Mouse (Mus musculus) kidney, embryonic 14.5 days (tissue): ENCODE measurements around the gene Zfp827. TPM values are rescaled to one million over a fixed set of nuclear protein-coding genes. Genes with fewer than 3 reads are reported as not detected.

Experiments
- ATAC-seq: fragments of 200-750 bp; cut with Nextera tagmentation; 2 replicates; pipeline ENCODE4 v1.8.0; 2017; ENCODE audit warnings: moderate number of reproducible peaks, mild to moderate bottlenecking, moderate TSS enrichment, moderate library complexity; ENCODE audit not compliant: low FRiP score, low TSS enrichment
- H3K27ac ChIP-seq: fragments of 300-500 bp; sonication (generic); 2 replicates; pipeline ENCODE4 v1.5.1; 2014; ENCODE audit warnings: low read depth, mild to moderate bottlenecking, low read length, moderate library complexity, mixed read lengths
- H3K27me3 ChIP-seq: fragments of 300-500 bp; sonication (generic); 2 replicates; pipeline ENCODE4 v1.6.1; 2014; ENCODE audit warnings: mild to moderate bottlenecking, low read length; ENCODE audit not compliant: control insufficient read depth, insufficient read depth
- H3K36me3 ChIP-seq: fragments of 300-500 bp; sonication (generic); 2 replicates; pipeline ENCODE4 v1.6.1; 2014; ENCODE audit warnings: low read length, mixed read lengths; ENCODE audit not compliant: control insufficient read depth, insufficient read depth
- H3K4me1 ChIP-seq: fragments of 300-500 bp; sonication (generic); 2 replicates; pipeline ENCODE4 v1.6.1; 2014; ENCODE audit warnings: low read length, mixed read lengths; ENCODE audit not compliant: control insufficient read depth, insufficient read depth
- H3K4me2 ChIP-seq: fragments of 300-500 bp; sonication (generic); replicated peaks from 2 replicates; pipeline ENCODE4 v1.6.1; 2014; ENCODE audit warnings: low read depth, mild to moderate bottlenecking, low read length
- H3K4me3 ChIP-seq: fragments of 300-500 bp; sonication (generic); 2 replicates; pipeline ENCODE4 v1.5.1; 2014; ENCODE audit warnings: mild to moderate bottlenecking, low read length
- H3K9ac ChIP-seq: fragments of 300-500 bp; sonication (generic); 2 replicates; pipeline ENCODE4 v1.6.1; 2014; ENCODE audit warnings: low read depth, mild to moderate bottlenecking, low read length, moderate library complexity
- H3K9me3 ChIP-seq: fragments of 300-500 bp; sonication (generic); 2 replicates; pipeline ENCODE4 v1.6.1; 2016; ENCODE audit warnings: low read length; ENCODE audit not compliant: control insufficient read depth
- WGBS: fragments of 180-500 bp; shearing (Covaris S2); extraction: QIAGEN DNeasy Blood & Tissue Kit; methylation state at CpG from one replicate; pipeline ENCODE4 v1.1.7; 2014; 5-methylcytosine and 5-hydroxymethylcytosine counted together
- polyA plus RNA-seq: library from polyadenylated mRNA; unstranded; fragments of >200 nt; fragmentation: Nextera tagmentation; extraction: Ambion mirVana; gene quantifications from 2 replicates; pipeline ENCODE4 v1.2.1, GENCODE M21; 2014

The Zfp827 gene
- polyA plus RNA-seq, 1 experiment from 2014 or later = 12.2 TPM

DNA sequence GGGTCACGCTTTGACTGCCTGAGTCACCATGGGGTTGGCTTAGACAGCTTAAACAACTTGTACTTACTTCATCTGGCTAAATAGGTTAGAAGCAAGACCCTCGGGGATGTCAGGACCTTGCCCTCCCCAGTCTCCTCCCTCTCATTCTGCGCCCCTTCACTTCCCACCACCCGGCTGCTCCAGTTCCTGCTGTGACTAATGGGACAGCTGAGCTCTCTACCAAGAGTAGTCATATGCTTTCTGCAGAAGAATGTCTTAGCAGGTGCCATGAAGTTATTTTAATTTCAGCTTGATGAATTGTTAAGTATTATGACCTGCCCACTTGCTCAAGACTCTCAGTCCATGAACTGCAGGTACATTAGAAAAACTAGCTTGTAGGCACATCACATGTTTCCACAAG, 168.2 kb downstream of the Zfp827 start:
- Histone ChIP-seq H3K36me3 (peaks cover 4% of the 10 kb centered on the region; the same call in 1 of the 2 replicates), H3K4me1 (no peaks in the 10 kb centered on the region), H3K9ac (no peak overlapping the region), H3K27ac (no peak overlapping the region), H3K4me3 (no peak overlapping the region), H3K4me2 (no peak overlapping the region), H3K27me3 (no peaks in the 10 kb centered on the region), H3K9me3 (no peaks in the 10 kb centered on the region)
- no peak for ATAC-seq
- 78% methylated on average over 4 of the region's 4 CpGs for WGBS

DNA sequence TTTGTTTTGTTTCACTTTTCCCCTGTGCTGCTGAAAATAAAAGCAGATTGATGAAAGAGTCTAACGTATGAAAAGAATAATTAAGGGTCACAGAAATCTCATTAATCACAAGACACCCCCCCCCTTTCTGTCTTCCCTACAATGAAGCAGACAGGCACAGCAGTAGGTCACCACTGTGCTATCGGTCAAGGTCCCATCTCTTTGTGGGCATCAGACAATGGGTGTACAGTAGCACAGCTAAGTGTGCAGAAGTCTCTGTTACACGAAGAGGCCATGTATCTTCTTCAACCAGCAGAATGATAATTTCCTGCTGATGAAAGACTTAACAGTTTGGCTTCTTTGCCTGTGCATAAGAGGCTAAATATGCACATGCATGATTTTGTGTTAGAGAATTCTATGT, 170.4 kb downstream of the Zfp827 start:
- Histone ChIP-seq H3K36me3 (no peaks in the 10 kb centered on the region; the same call in 1 of the 2 replicates), H3K4me2 (no peak overlapping the region), H3K27ac (no peak overlapping the region), H3K9ac (no peak overlapping the region), H3K27me3 (no peaks in the 10 kb centered on the region), H3K9me3 (no peaks in the 10 kb centered on the region), H3K4me3 (no peak overlapping the region), H3K4me1 (no peaks in the 10 kb centered on the region)
- WGBS = 75% methylated on average over 3 of the region's 3 CpGs
- ATAC-seq = no peak

DNA sequence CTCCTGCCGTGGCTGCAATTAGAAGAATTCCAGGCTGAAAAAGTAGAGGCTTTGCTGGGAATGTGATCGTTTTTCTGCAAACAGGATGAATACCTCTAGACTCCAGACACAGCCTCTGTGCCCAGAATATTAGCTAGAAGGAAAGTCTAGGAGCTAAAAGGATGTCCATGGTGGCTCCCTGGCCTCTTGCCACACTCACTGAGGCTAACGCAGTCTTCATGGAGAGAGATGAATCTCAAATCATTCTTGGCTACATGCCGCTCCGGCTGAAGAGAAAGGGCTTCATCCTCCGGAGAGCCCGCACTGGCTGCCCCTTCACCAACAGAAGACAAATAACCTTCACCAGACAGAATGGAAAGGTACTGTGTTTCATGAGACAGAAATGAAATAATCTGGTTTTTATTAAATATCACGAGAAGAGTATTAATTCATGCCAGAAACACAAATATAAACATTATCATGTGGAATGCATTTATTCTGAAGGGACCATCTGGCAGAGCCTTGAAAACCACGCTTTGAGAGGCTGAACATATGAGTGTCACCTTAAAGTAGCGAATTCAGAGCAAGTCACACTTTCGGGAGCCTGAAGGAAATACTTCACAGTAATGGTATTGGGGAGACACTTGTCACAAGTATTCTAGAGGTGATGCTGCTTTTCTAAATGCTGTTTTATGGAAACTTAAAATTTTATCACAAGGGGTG, 173.4 kb downstream of the Zfp827 start:
- H3K4me3 ChIP-seq = no peak overlapping the region
- WGBS = 80% methylated on average over 11 of the region's 11 CpGs
- no peaks in the 10 kb centered on the region for H3K9me3 ChIP-seq

DNA sequence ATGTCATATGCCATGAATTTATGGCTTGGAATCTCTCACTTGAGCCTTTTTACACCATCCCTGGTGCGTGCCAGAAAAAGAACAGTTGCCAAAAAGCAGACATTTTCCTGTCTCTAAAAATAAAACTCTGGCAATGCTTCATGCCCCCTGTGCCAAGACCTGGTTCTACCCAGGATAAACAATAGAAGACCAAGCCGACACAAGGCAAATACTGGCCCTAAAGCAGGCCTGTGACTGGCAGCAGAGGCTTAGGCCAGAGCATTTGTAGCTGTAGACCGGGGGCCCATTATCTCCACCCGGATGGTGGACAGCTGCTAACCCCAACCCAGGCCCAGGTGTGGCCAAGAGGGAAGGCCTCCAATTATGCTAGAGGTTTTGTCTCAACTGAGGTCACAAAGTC, 178.7 kb downstream of the Zfp827 start:
- H3K4me2 ChIP-seq = no peak overlapping the region
- H3K36me3 ChIP-seq = no peaks in the 10 kb centered on the region
- 81% methylated on average over 4 of the region's 4 CpGs for WGBS
- H3K4me1 ChIP-seq = peaks cover 20% of the 10 kb centered on the region
- H3K4me3 ChIP-seq = no peak overlapping the region
- no peaks in the 10 kb centered on the region for H3K27me3 ChIP-seq
- H3K27ac ChIP-seq = no peak overlapping the region
- no peak overlapping the region for H3K9ac ChIP-seq
- no peaks in the 10 kb centered on the region for H3K9me3 ChIP-seq
- ATAC-seq = no peak

More for the DNA sequence above, 173.4 kb downstream of the Zfp827 start:
- no peaks in the 10 kb centered on the region for H3K36me3 ChIP-seq
- H3K4me2 ChIP-seq = no peak overlapping the region
- H3K27ac ChIP-seq = no peak overlapping the region
- H3K9ac ChIP-seq = no peak overlapping the region
- ATAC-seq = no peak
- no peaks in the 10 kb centered on the region for H3K4me1 ChIP-seq
- no peaks in the 10 kb centered on the region for H3K27me3 ChIP-seq

DNA sequence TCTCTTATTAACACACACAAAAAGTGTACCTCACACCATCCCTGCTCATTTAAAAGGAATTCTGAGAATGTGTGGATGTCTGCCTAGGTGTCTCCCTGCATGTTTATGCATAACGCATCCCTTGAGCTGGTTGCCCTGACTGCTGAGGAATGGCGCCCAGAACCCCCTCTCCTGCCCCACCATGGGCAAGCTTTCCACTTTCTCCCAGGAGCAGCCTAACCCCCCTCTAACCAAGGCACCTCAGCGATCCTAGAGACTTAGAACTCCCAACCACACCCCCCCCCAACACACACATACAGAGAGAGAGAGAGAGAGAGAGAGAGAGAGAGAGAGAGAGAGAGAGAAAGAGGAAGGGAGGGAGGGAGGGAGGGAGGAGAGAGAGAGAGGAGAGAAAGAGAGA, 179.9 kb downstream of the Zfp827 start:
- Histone ChIP-seq H3K27ac (no peak overlapping the region), H3K4me2 (no peak overlapping the region)

DNA sequence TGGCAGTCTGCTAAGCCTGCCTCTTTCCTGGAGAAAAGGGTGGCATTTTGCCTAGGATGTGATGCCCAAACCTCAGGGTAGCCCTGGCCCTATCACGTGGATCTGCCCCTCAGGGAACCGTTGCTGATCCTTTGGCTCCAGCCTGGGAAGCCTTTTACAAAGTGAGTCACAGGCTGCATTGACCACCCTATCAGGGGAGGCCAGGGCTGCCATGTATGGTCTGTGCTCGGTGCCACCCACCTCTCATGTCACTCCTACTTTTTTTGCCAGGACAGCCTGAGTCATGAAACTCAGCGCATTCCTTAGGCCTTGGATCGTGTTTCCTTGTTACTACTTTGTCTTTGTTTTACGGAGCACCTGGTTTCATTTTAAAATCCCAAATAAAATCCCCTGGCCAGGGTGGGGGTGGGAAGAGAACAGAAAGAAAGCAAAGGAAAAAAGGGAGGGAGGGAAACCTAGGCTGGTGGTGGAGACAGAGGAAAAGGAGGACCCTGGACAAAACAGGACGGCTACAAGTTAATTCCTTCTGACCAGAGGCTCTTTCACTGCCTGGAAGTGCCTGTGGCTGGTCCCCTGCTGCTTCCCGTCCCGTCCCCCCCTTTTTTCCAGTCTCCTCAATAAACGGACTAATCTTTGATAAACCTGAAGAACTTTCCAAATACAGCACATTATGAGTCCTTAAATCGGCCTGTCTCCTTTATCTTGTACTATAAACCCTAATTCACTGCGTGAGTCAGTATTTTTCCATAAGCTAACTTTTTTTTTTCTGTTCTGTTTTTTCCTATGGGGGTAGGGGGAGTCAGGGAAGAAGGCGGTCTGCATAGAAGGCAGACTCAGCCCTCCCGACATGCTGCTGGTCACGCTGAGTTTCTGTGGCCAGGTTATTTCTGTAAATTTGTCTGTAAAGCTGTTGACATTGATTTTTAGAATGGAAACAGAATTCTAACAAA, 180.7 kb downstream of the Zfp827 start:
- 12% methylated on average over 15 of the region's 15 CpGs for WGBS

More for the DNA sequence above, 179.9 kb downstream of the Zfp827 start:
- Histone ChIP-seq H3K4me1 (peaks cover 20% of the 10 kb centered on the region), H3K27me3 (no peaks in the 10 kb centered on the region), H3K9ac (no peak overlapping the region), H3K9me3 (no peaks in the 10 kb centered on the region), H3K4me3 (no peak overlapping the region), H3K36me3 (no peaks in the 10 kb centered on the region)
- 64% methylated on average over 3 of the region's 3 CpGs for WGBS
- ATAC-seq = no peak

GRCm38 (mm10) chr8:79209641-79210358, 181.6 kb downstream of the Zfp827 start:
- Histone ChIP-seq H3K9ac (peak overlapping the region; percentile 60; the same call in 1 of the 2 replicates), H3K4me1 (peaks cover 20% of the 10 kb centered on the region)

More for the DNA sequence above, 180.7 kb downstream of the Zfp827 start:
- Histone ChIP-seq H3K4me3 (no peak overlapping the region), H3K9ac (peak overlapping the region; percentile 60; the same call in 1 of the 2 replicates), H3K27me3 (no peaks in the 10 kb centered on the region), H3K4me1 (peaks cover 20% of the 10 kb centered on the region), H3K9me3 (no peaks in the 10 kb centered on the region), H3K36me3 (no peaks in the 10 kb centered on the region), H3K27ac (peak overlapping the region; percentile 79), H3K4me2 (peak overlapping the region; percentile 64)
- peak; percentile 64 for ATAC-seq

GRCm38 (mm10) chr8:79211630-79212029, 183.4 kb downstream of the Zfp827 start:
- no peak overlapping the region for H3K27ac ChIP-seq
- no peaks in the 10 kb centered on the region for H3K36me3 ChIP-seq
- H3K27me3 ChIP-seq = no peaks in the 10 kb centered on the region
- 72% methylated on average over 9 of the region's 9 CpGs for WGBS
- H3K4me1 ChIP-seq = peaks cover 20% of the 10 kb centered on the region
- no peak overlapping the region for H3K4me3 ChIP-seq
- H3K9me3 ChIP-seq = no peaks in the 10 kb centered on the region
- no peak overlapping the region for H3K4me2 ChIP-seq
- no peak overlapping the region for H3K9ac ChIP-seq
- no peak for ATAC-seq

More at GRCm38 (mm10) chr8:79209641-79210358, 181.6 kb downstream of the Zfp827 start:
- Histone ChIP-seq H3K27me3 (no peaks in the 10 kb centered on the region), H3K36me3 (no peaks in the 10 kb centered on the region), H3K4me2 (peak overlapping the region; percentile 64), H3K4me3 (peak overlapping the region; percentile 37), H3K9me3 (no peaks in the 10 kb centered on the region), H3K27ac (peak overlapping the region; percentile 79)
- peak; percentile 87 for ATAC-seq
- 5% methylated on average over 27 of the region's 27 CpGs for WGBS
